Mouse (Mus musculus): ENCODE results near the gene Eno1. TPM values are rescaled to one million over a fixed set of nuclear protein-coding genes. Genes with fewer than 3 reads are reported as not detected.
"Not testable (repeated sequence)": the region's sequence is repeated elsewhere in the genome, so short reads cannot be mapped to it uniquely, and the experiment has no call there.

Gene Eno1
- polyA plus RNA-seq, 1 experiment from 2014 or later, result 783 TPM

- Histone ChIP-seq H3K4me1 (replicated peaks) (peaks cover 34% of the 10 kb centered on the region), H3K4me3 (replicated peaks) (peak overlapping the region; percentile 78), H3K36me3 (no peaks in the 10 kb centered on the region), H3K27me3 (no peaks in the 10 kb centered on the region), H3K9ac (peak overlapping the region; percentile 88), H3K27ac (peak overlapping the region; percentile 83), H3K4me2 (peak overlapping the region; percentile 85), H3K9me3 (replicated peaks) (no peaks in the 10 kb centered on the region)
- ATAC-seq (ENCODE audit: low read depth) (no peak), DNase-seq (no peak)
- 18% methylated on average over 5 of the region's 5 CpGs for WGBS (ENCODE audit: insufficient replicate concordance)
Observed at GRCm38 (mm10) chr4:150282631-150283334, 46.3 kb downstream of the Eno1 start.

GRCm38 (mm10) chr4:150283335-150283638 lies 46.8 kb downstream of the Eno1 start:
- H3K4me3 ChIP-seq (replicated peaks), result peak overlapping the region; percentile 78

GRCm38 (mm10) chr4:150283993-150284392 lies 47.5 kb downstream of the Eno1 start:
- H3K4me3 ChIP-seq (replicated peaks), result no peak overlapping the region
- no peaks in the 10 kb centered on the region for H3K36me3 ChIP-seq
- no peaks in the 10 kb centered on the region for H3K27me3 ChIP-seq
- DNase-seq (no peak), ATAC-seq (ENCODE audit: low read depth) (no peak)
- peak overlapping the region; percentile 88; the same call in 1 of the 2 replicates for H3K9ac ChIP-seq
- 31% methylated on average over 6 of the region's 6 CpGs for WGBS (ENCODE audit: insufficient replicate concordance)
- H3K9me3 ChIP-seq (replicated peaks), result no peaks in the 10 kb centered on the region
- H3K27ac ChIP-seq, result no peak overlapping the region
- peak overlapping the region; percentile 85 for H3K4me2 ChIP-seq
- peaks cover 34% of the 10 kb centered on the region for H3K4me1 ChIP-seq (replicated peaks)

More at GRCm38 (mm10) chr4:150283335-150283638, 46.8 kb downstream of the Eno1 start:
- Histone ChIP-seq H3K27ac (peak overlapping the region; percentile 11; the same call in 1 of the 2 replicates), H3K9ac (peak overlapping the region; percentile 88), H3K27me3 (no peaks in the 10 kb centered on the region), H3K36me3 (no peaks in the 10 kb centered on the region), H3K9me3 (replicated peaks) (no peaks in the 10 kb centered on the region), H3K4me2 (peak overlapping the region; percentile 85), H3K4me1 (replicated peaks) (peaks cover 34% of the 10 kb centered on the region)
- WGBS (ENCODE audit: insufficient replicate concordance), result 58% methylated on average over 2 of the region's 2 CpGs
- DNase-seq (no peak), ATAC-seq (ENCODE audit: low read depth) (no peak)

DNA sequence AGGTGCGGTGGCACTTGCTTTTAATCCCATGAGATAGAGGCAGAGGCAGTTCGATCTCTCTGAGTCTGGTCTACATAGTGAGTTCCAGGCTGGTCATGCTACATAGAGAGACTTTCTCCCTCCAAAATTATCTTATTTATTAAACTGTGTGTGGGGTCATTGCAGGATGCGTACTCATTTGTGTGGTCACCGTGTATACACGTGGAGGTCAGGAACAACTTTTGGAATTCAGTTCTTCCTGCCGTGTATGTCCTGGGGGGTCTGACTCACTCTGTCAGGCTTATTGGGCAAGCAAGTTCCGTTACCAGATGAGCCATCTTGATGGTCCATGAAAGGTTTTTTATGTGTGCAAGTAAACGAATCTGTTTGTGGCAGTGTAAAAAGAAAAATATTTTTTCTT lies 50.5 kb downstream of the Eno1 start:
- Histone ChIP-seq H3K9me3 (replicated peaks) (no peaks in the 10 kb centered on the region), H3K9ac (no peak overlapping the region), H3K4me2 (no peak overlapping the region), H3K27me3 (no peaks in the 10 kb centered on the region), H3K4me3 (replicated peaks) (no peak overlapping the region), H3K27ac (no peak overlapping the region), H3K36me3 (peaks cover 8% of the 10 kb centered on the region; the same call in 1 of the 2 replicates), H3K4me1 (replicated peaks) (peaks cover 25% of the 10 kb centered on the region)
- WGBS (ENCODE audit: insufficient replicate concordance), result 81% methylated on average over 8 of the region's 8 CpGs
- no peak for DNase-seq
- ATAC-seq (ENCODE audit: low read depth), result no peak

GRCm38 (mm10) chr4:150287463-150287862 lies 50.9 kb downstream of the Eno1 start:
- H3K4me1 ChIP-seq (replicated peaks), result peaks cover 20% of the 10 kb centered on the region
- not testable (repeated sequence) for H3K36me3 ChIP-seq; H3K27me3 ChIP-seq; H3K9me3 ChIP-seq (replicated peaks); DNase-seq; ATAC-seq (ENCODE audit: low read depth); H3K27ac ChIP-seq; H3K4me3 ChIP-seq (replicated peaks); H3K9ac ChIP-seq; H3K4me2 ChIP-seq
- 60% methylated on average over 1 of the region's 1 CpGs for WGBS (ENCODE audit: insufficient replicate concordance)

- no peaks in the 10 kb centered on the region for H3K9me3 ChIP-seq (replicated peaks)
- 71% methylated on average over 3 of the region's 3 CpGs for WGBS (ENCODE audit: insufficient replicate concordance)
- H3K27me3 ChIP-seq, result no peaks in the 10 kb centered on the region
- H3K4me3 ChIP-seq (replicated peaks), result no peak overlapping the region
- H3K9ac ChIP-seq, result no peak overlapping the region
- peaks cover 9% of the 10 kb centered on the region for H3K4me1 ChIP-seq (replicated peaks)
- H3K4me2 ChIP-seq, result no peak overlapping the region
- no peak overlapping the region for H3K27ac ChIP-seq
- ATAC-seq (ENCODE audit: low read depth), result no peak
- DNase-seq, result no peak
- H3K36me3 ChIP-seq, result peaks cover 9% of the 10 kb centered on the region; the same call in 1 of the 2 replicates
Observed at GRCm38 (mm10) chr4:150291900-150292299, 55.4 kb downstream of the Eno1 start.

- WGBS (ENCODE audit: insufficient replicate concordance), result 75% methylated on average over 7 of the region's 7 CpGs
Observed at GRCm38 (mm10) chr4:150294870-150295269, 58.3 kb downstream of the Eno1 start.

DNA sequence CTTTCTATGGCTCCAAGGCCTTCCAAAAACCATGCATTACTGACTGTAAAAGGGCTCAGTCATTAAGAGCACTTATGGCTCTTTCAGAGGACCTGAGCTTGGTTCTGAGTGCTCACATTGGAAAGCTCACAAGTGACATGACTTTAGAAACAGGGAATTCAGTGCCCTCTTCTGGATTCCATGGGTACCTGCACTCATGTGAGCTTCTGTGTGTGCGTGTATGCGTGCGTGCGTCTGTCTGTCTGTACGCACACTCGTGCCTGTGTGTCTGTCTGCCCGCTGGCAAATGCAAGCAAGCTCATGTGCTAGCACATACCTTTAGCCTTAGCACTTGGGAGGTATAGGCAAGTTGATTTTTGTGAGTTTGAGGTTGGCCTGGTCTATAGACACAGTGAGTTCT lies 59.4 kb downstream of the Eno1 start:
- 88% methylated on average over 7 of the region's 7 CpGs for WGBS (ENCODE audit: insufficient replicate concordance)
- no peak overlapping the region for H3K9ac ChIP-seq
- H3K36me3 ChIP-seq, result peaks cover 9% of the 10 kb centered on the region; the same call in 1 of the 2 replicates
- no peak overlapping the region for H3K4me2 ChIP-seq
- H3K4me3 ChIP-seq (replicated peaks), result no peak overlapping the region
- H3K27me3 ChIP-seq, result no peaks in the 10 kb centered on the region
- H3K9me3 ChIP-seq (replicated peaks), result no peaks in the 10 kb centered on the region
- no peak for ATAC-seq (ENCODE audit: low read depth)
- H3K4me1 ChIP-seq (replicated peaks), result peaks cover 9% of the 10 kb centered on the region
- DNase-seq, result no peak
- no peak overlapping the region for H3K27ac ChIP-seq

More at GRCm38 (mm10) chr4:150294870-150295269, 58.3 kb downstream of the Eno1 start:
- Histone ChIP-seq H3K4me1 (replicated peaks) (peaks cover 9% of the 10 kb centered on the region), H3K4me3 (replicated peaks) (no peak overlapping the region), H3K4me2 (no peak overlapping the region), H3K27me3 (no peaks in the 10 kb centered on the region), H3K27ac (no peak overlapping the region), H3K9ac (no peak overlapping the region), H3K36me3 (peaks cover 9% of the 10 kb centered on the region; the same call in 1 of the 2 replicates), H3K9me3 (replicated peaks) (no peaks in the 10 kb centered on the region)
- DNase-seq, result no peak
- ATAC-seq (ENCODE audit: low read depth), result no peak

Other genes with a start within 250 kb of the Eno1 start
- gene H6pd, start 227.7 kb upstream of the Eno1 start, polyA plus RNA-seq (2015; fragmentation: Nextera tagmentation; extraction: Ambion mirVana), result 6.8 and 7.3 TPM in 2 replicates
- 0.10 and 0.12 TPM in 2 replicates for gene Gpr157, start 149.4 kb upstream of the Eno1 start, polyA plus RNA-seq (2015; fragmentation: Nextera tagmentation; extraction: Ambion mirVana)
- 0.22 and 0.23 TPM in 2 replicates for gene Slc2a5, start 117.4 kb upstream of the Eno1 start, polyA plus RNA-seq (2015; fragmentation: Nextera tagmentation; extraction: Ambion mirVana)
- gene Slc2a7, start 87.7 kb upstream of the Eno1 start, polyA plus RNA-seq (2015; fragmentation: Nextera tagmentation; extraction: Ambion mirVana), result 0.21 TPM in 1 of 2 replicates, not detected in the other
- not detected in 2 replicates for gene Car6, start 35.4 kb upstream of the Eno1 start, polyA plus RNA-seq (2015; fragmentation: Nextera tagmentation; extraction: Ambion mirVana)
- gene Rere, start 44.9 kb downstream of the Eno1 start, polyA plus RNA-seq (2015; fragmentation: Nextera tagmentation; extraction: Ambion mirVana), result 5.9 and 7.5 TPM in 2 replicates

All from liver, embryonic 13.5 days (tissue).